Mouse (Mus musculus): ENCODE measurements around the gene Wfdc13. TPM values are rescaled to one million over a fixed set of nuclear protein-coding genes. Genes with fewer than 3 reads are reported as not detected.

The Wfdc13 gene
- polyA plus RNA-seq, 1 experiment from 2014 or later = not detected

DNA sequence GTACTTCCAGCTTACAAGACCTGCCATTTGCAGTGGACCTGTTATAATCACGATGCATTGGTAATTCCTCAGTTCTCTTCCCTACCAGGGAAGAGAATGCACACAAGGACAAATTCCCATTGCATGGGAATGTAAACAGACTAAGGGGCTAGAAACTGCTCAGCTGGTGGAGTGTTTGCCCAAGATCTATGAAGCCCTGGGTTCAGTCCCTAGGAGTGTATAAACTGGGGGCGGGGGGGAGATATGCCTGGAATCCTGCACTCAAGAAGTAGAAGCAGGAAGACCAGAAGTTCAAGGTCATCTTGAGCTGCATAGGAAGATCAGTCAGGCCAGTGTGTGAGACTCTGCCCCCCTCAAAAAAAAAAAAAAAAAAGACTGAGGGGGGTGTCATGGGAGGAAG is 48.4 kb downstream of the Wfdc13 start:
- H3K4me3 ChIP-seq (ENCODE audit: low read depth, low read length) = no peak overlapping the region
- H3K9me3 ChIP-seq (ENCODE audit: control insufficient read depth, low read length) = no peaks in the 10 kb centered on the region
- DNase-seq (ENCODE audit: low spot score) (no peak), ATAC-seq (ENCODE audit: low FRiP score) (no peak)
- no peak overlapping the region for H3K27ac ChIP-seq (ENCODE audit: low read depth, low read length)
- H3K4me2 ChIP-seq (replicated peaks; ENCODE audit: low read depth, low read length) = no peak overlapping the region
- no peak overlapping the region for H3K9ac ChIP-seq (ENCODE audit: low read depth, low read length)
- no peaks in the 10 kb centered on the region for H3K4me1 ChIP-seq (replicated peaks; ENCODE audit: control insufficient read depth, insufficient read depth, low read length)
- no peaks in the 10 kb centered on the region for H3K36me3 ChIP-seq (ENCODE audit: control insufficient read depth, insufficient read depth, low read length)
- no peaks in the 10 kb centered on the region for H3K27me3 ChIP-seq (ENCODE audit: control insufficient read depth, insufficient read depth, low read length)
- 91% methylated on average over 2 of the region's 2 CpGs for WGBS

DNA sequence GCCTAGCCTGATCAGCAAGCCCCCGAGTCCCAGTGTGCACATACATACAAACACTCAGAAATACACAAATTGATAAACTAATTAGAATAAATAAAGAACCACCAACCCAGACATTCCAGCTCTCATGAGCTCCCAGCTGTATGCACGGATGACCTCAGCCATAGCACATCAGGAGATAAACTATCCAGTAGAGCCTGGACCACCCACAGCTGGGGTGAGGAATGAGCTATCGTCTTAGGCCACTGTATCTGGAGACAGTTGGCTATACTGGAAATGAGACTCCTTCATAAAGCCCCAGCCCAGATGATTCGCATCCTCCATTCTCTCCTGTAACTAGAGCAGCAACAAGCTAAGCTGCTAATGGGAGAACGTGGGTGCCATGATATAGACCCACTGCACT is 49.9 kb downstream of the Wfdc13 start:
- no peaks in the 10 kb centered on the region for H3K9me3 ChIP-seq (ENCODE audit: control insufficient read depth, low read length)
- H3K27me3 ChIP-seq (ENCODE audit: control insufficient read depth, insufficient read depth, low read length) = no peaks in the 10 kb centered on the region
- H3K4me1 ChIP-seq (replicated peaks; ENCODE audit: control insufficient read depth, insufficient read depth, low read length) = no peaks in the 10 kb centered on the region
- no peak overlapping the region for H3K9ac ChIP-seq (ENCODE audit: low read depth, low read length)
- ATAC-seq (ENCODE audit: low FRiP score) (no peak), DNase-seq (ENCODE audit: low spot score) (no peak)
- WGBS = 89% methylated on average over 5 of the region's 5 CpGs
- H3K27ac ChIP-seq (ENCODE audit: low read depth, low read length) = no peak overlapping the region
- H3K4me3 ChIP-seq (ENCODE audit: low read depth, low read length) = no peak overlapping the region
- H3K4me2 ChIP-seq (replicated peaks; ENCODE audit: low read depth, low read length) = no peak overlapping the region
- H3K36me3 ChIP-seq (ENCODE audit: control insufficient read depth, insufficient read depth, low read length) = no peaks in the 10 kb centered on the region

DNA sequence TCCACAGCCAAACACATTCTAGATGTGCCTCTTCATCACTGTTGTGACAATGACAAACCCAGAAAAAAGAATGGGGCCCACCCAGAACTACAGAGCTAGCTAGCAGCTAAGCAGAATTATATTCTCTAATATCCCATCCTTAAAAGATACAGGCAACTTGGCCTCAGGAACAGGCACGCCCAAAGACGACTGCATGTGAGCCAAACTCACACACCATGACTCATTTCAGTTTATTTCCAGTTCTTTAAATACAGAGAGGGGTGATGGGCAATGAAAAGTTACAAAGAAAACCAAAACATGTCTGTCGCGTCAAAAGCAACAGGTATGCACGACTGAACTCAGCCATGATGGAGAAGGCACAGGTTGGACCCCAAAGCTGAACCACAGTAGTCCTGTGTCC is 50.5 kb downstream of the Wfdc13 start:
- Histone ChIP-seq H3K4me2 (replicated peaks; ENCODE audit: low read depth, low read length) (no peak overlapping the region), H3K4me1 (replicated peaks; ENCODE audit: control insufficient read depth, insufficient read depth, low read length) (no peaks in the 10 kb centered on the region), H3K9me3 (ENCODE audit: control insufficient read depth, low read length) (no peaks in the 10 kb centered on the region), H3K4me3 (ENCODE audit: low read depth, low read length) (no peak overlapping the region), H3K27me3 (ENCODE audit: control insufficient read depth, insufficient read depth, low read length) (no peaks in the 10 kb centered on the region), H3K36me3 (ENCODE audit: control insufficient read depth, insufficient read depth, low read length) (no peaks in the 10 kb centered on the region), H3K9ac (ENCODE audit: low read depth, low read length) (no peak overlapping the region), H3K27ac (ENCODE audit: low read depth, low read length) (no peak overlapping the region)
- ATAC-seq (ENCODE audit: low FRiP score) = no peak
- DNase-seq (ENCODE audit: low spot score) = no peak
- WGBS = 86% methylated on average over 5 of the region's 5 CpGs

Other genes with a start within 250 kb of the Wfdc13 start
- gene Sdc4, start 241.2 kb upstream of the Wfdc13 start, polyA plus RNA-seq (2014; fragmentation: Nextera tagmentation; extraction: Ambion mirVana) = 9.8 and 11.6 TPM in 2 replicates
- 71.3 and 72.2 TPM in 2 replicates for gene Sys1, start 228.1 kb upstream of the Wfdc13 start, polyA plus RNA-seq (2014; fragmentation: Nextera tagmentation; extraction: Ambion mirVana)
- gene Gm20458, start 224.1 kb upstream of the Wfdc13 start, polyA plus RNA-seq (2014; fragmentation: Nextera tagmentation; extraction: Ambion mirVana) = 4.8 and 5.4 TPM in 2 replicates
- gene Trp53tg5, start 211.4 kb upstream of the Wfdc13 start, polyA plus RNA-seq (2014; fragmentation: Nextera tagmentation; extraction: Ambion mirVana) = not detected in 2 replicates
- gene Dbndd2, start 199.0 kb upstream of the Wfdc13 start, polyA plus RNA-seq (2014; fragmentation: Nextera tagmentation; extraction: Ambion mirVana) = 2.4 and 3.8 TPM in 2 replicates
- 47.9 and 56.8 TPM in 2 replicates for gene Pigt, start 187.6 kb upstream of the Wfdc13 start, polyA plus RNA-seq (2014; fragmentation: Nextera tagmentation; extraction: Ambion mirVana)
- gene Wfdc2, start 122.7 kb upstream of the Wfdc13 start, polyA plus RNA-seq (2014; fragmentation: Nextera tagmentation; extraction: Ambion mirVana) = 22.9 TPM in 2 replicates
- gene Spint3, start 111.6 kb upstream of the Wfdc13 start, polyA plus RNA-seq (2014; fragmentation: Nextera tagmentation; extraction: Ambion mirVana) = not detected in 2 replicates
- gene Wfdc6a, start 99.7 kb upstream of the Wfdc13 start, polyA plus RNA-seq (2014; fragmentation: Nextera tagmentation; extraction: Ambion mirVana) = not detected in 2 replicates
- not detected in 2 replicates for gene Eppin, start 91.5 kb upstream of the Wfdc13 start, polyA plus RNA-seq (2014; fragmentation: Nextera tagmentation; extraction: Ambion mirVana)
- not detected in 2 replicates for gene Wfdc6b, start 71.6 kb upstream of the Wfdc13 start, polyA plus RNA-seq (2014; fragmentation: Nextera tagmentation; extraction: Ambion mirVana)
- gene Wfdc8, start 71.5 kb upstream of the Wfdc13 start, polyA plus RNA-seq (2014; fragmentation: Nextera tagmentation; extraction: Ambion mirVana) = not detected in 2 replicates
- gene Wfdc16, start 46.3 kb upstream of the Wfdc13 start, polyA plus RNA-seq (2014; fragmentation: Nextera tagmentation; extraction: Ambion mirVana) = not detected in 2 replicates
- not detected in 2 replicates for gene Wfdc10, start 29.1 kb upstream of the Wfdc13 start, polyA plus RNA-seq (2014; fragmentation: Nextera tagmentation; extraction: Ambion mirVana)
- not detected in 2 replicates for gene Wfdc9, start 28.5 kb upstream of the Wfdc13 start, polyA plus RNA-seq (2014; fragmentation: Nextera tagmentation; extraction: Ambion mirVana)
- not detected in 2 replicates for gene Wfdc11, start 11.0 kb upstream of the Wfdc13 start, polyA plus RNA-seq (2014; fragmentation: Nextera tagmentation; extraction: Ambion mirVana)
- gene Spint4, start 13.4 kb downstream of the Wfdc13 start, polyA plus RNA-seq (2014; fragmentation: Nextera tagmentation; extraction: Ambion mirVana) = not detected in 2 replicates
- gene Spint5, start 30.2 kb downstream of the Wfdc13 start, polyA plus RNA-seq (2014; fragmentation: Nextera tagmentation; extraction: Ambion mirVana) = not detected in 2 replicates
- 0.53 and 1.0 TPM in 2 replicates for gene Wfdc3, start 60.8 kb downstream of the Wfdc13 start, polyA plus RNA-seq (2014; fragmentation: Nextera tagmentation; extraction: Ambion mirVana)
- gene Dnttip1, start 60.9 kb downstream of the Wfdc13 start, polyA plus RNA-seq (2014; fragmentation: Nextera tagmentation; extraction: Ambion mirVana) = 79.4 and 81.5 TPM in 2 replicates
- 498 and 520 TPM in 2 replicates for gene Ube2c, start 84.8 kb downstream of the Wfdc13 start, polyA plus RNA-seq (2014; fragmentation: Nextera tagmentation; extraction: Ambion mirVana)
- 4.8 and 7.1 TPM in 2 replicates for gene Tnnc2, start 94.9 kb downstream of the Wfdc13 start, polyA plus RNA-seq (2014; fragmentation: Nextera tagmentation; extraction: Ambion mirVana)
- gene Snx21, start 100.7 kb downstream of the Wfdc13 start, polyA plus RNA-seq (2014; fragmentation: Nextera tagmentation; extraction: Ambion mirVana) = 8.6 and 11.6 TPM in 2 replicates
- 11.9 and 12.8 TPM in 2 replicates for gene Acot8, start 119.8 kb downstream of the Wfdc13 start, polyA plus RNA-seq (2014; fragmentation: Nextera tagmentation; extraction: Ambion mirVana)
- gene Zswim3, start 120.0 kb downstream of the Wfdc13 start, polyA plus RNA-seq (2014; fragmentation: Nextera tagmentation; extraction: Ambion mirVana) = 13.3 and 13.7 TPM in 2 replicates
- gene Zswim1, start 137.6 kb downstream of the Wfdc13 start, polyA plus RNA-seq (2014; fragmentation: Nextera tagmentation; extraction: Ambion mirVana) = 22.9 and 23.0 TPM in 2 replicates
- gene Spata25, start 143.4 kb downstream of the Wfdc13 start, polyA plus RNA-seq (2014; fragmentation: Nextera tagmentation; extraction: Ambion mirVana) = not detected in 2 replicates
- 85.7 and 92.0 TPM in 2 replicates for gene Ctsa, start 147.8 kb downstream of the Wfdc13 start, polyA plus RNA-seq (2014; fragmentation: Nextera tagmentation; extraction: Ambion mirVana)
- gene Neurl2, start 148.3 kb downstream of the Wfdc13 start, polyA plus RNA-seq (2014; fragmentation: Nextera tagmentation; extraction: Ambion mirVana) = 3.0 and 4.4 TPM in 2 replicates
- 62.2 and 67.6 TPM in 2 replicates for gene Pltp, start 172.6 kb downstream of the Wfdc13 start, polyA plus RNA-seq (2014; fragmentation: Nextera tagmentation; extraction: Ambion mirVana)
- 58.1 and 60.0 TPM in 2 replicates for gene Pcif1, start 194.2 kb downstream of the Wfdc13 start, polyA plus RNA-seq (2014; fragmentation: Nextera tagmentation; extraction: Ambion mirVana)
- gene Zfp335, start 226.7 kb downstream of the Wfdc13 start, polyA plus RNA-seq (2014; fragmentation: Nextera tagmentation; extraction: Ambion mirVana) = 8.6 and 8.8 TPM in 2 replicates